In genomic region chr7:132994120-132994519, GRCm38 (mm10) we compare ENCODE assay signal across 10 mouse cellular contexts.
DNase-seq lines count a peak whose midpoint lies in the region; ATAC-seq and TF ChIP-seq lines count a peak whose summit lies in the region.
"Had no signal": no experiment of that assay in that cellular context is flagged by ENCODE, and none has a peak within 500 bp of the region (broad histone marks: within the 10 kb centered on the region; RNA-seq: fewer than 3 reads in every experiment).

No protein-coding gene starts in this region.

- H3K4me3 ChIP-seq in cerebellum, adult 2 months (replicated peaks; ENCODE audit: insufficient read depth, low read depth, low read length): no peak overlapping the region
- no peak overlapping the region for H3K4me3 ChIP-seq in intestine, postnatal 0 days (ENCODE audit: low read depth, low read length)
- no peak overlapping the region for H3K4me3 ChIP-seq in intestine, embryonic 15.5 days (replicated peaks)
- H3K4me3 ChIP-seq in midbrain, embryonic 10.5 days: no peak overlapping the region
- no peak overlapping the region for H3K4me3 ChIP-seq in midbrain, embryonic 11.5 days (ENCODE audit: low read depth, low read length)
- H3K4me3 ChIP-seq: embryonic facial prominence, embryonic 15.5 days had no signal

- no peak for DNase-seq in cerebellum, adult 2 months
- DNase-seq in cerebellum, postnatal 36 days: no peak
- peak; percentile 10 for DNase-seq in midbrain, embryonic 10.5 days (ENCODE audit: low spot score)
- DNase-seq in midbrain, embryonic 11.5 days (ENCODE audit: low spot score, missing footprints): no peak
- no peak for DNase-seq in brain, embryonic 14.5 days (ENCODE audit: low read depth)
- DNase-seq: kidney, adult 18-20 months had no signal

- no peak overlapping the region for H3K4me2 ChIP-seq in intestine, postnatal 0 days (replicated peaks; ENCODE audit: low read depth)
- H3K4me2 ChIP-seq in intestine, embryonic 15.5 days (replicated peaks): no peak overlapping the region
- H3K4me2 ChIP-seq in midbrain, embryonic 11.5 days: no peak overlapping the region
- H3K4me2 ChIP-seq: embryonic facial prominence, embryonic 15.5 days had no signal

- H3K9ac ChIP-seq in intestine, postnatal 0 days (ENCODE audit: low read depth, low read length): no peak overlapping the region
- no peak overlapping the region for H3K9ac ChIP-seq in intestine, embryonic 15.5 days
- H3K9ac ChIP-seq in midbrain, embryonic 11.5 days (ENCODE audit: low read length): no peak overlapping the region
- H3K9ac ChIP-seq: embryonic facial prominence, embryonic 15.5 days had no signal

- no peaks in the 10 kb centered on the region for H3K27me3 ChIP-seq in cerebellum, adult 2 months (ENCODE audit: control insufficient read depth, insufficient read depth, low read length)
- no peaks in the 10 kb centered on the region for H3K27me3 ChIP-seq in intestine, postnatal 0 days (replicated peaks; ENCODE audit: control insufficient read depth, insufficient read depth, low read length)
- no peaks in the 10 kb centered on the region for H3K27me3 ChIP-seq in intestine, embryonic 15.5 days (replicated peaks)
- no peaks in the 10 kb centered on the region for H3K27me3 ChIP-seq in midbrain, embryonic 10.5 days (ENCODE audit: low read depth, poor library complexity, severe bottlenecking)
- H3K27me3 ChIP-seq in midbrain, embryonic 11.5 days (ENCODE audit: control insufficient read depth, insufficient read depth, low read length): no peaks in the 10 kb centered on the region
- H3K27me3 ChIP-seq: embryonic facial prominence, embryonic 15.5 days had no signal

- H3K9me3 ChIP-seq in intestine, postnatal 0 days (ENCODE audit: control insufficient read depth): no peaks in the 10 kb centered on the region
- H3K9me3 ChIP-seq in intestine, embryonic 15.5 days: no peaks in the 10 kb centered on the region
- H3K9me3 ChIP-seq in midbrain, embryonic 10.5 days (replicated peaks): no peaks in the 10 kb centered on the region
- H3K9me3 ChIP-seq in midbrain, embryonic 11.5 days (ENCODE audit: control insufficient read depth, low read length): no peaks in the 10 kb centered on the region
- H3K9me3 ChIP-seq: embryonic facial prominence, embryonic 15.5 days had no signal

- peaks cover 92% of the 10 kb centered on the region for H3K36me3 ChIP-seq in intestine, postnatal 0 days (ENCODE audit: control insufficient read depth, insufficient read depth)
- peaks cover 55% of the 10 kb centered on the region for H3K36me3 ChIP-seq in intestine, embryonic 15.5 days
- H3K36me3 ChIP-seq in midbrain, embryonic 10.5 days: peaks cover 100% of the 10 kb centered on the region
- H3K36me3 ChIP-seq in midbrain, embryonic 11.5 days (ENCODE audit: control insufficient read depth, insufficient read depth, low read length): peaks cover 33% of the 10 kb centered on the region

- peaks cover 8% of the 10 kb centered on the region; the same call in 1 of the 2 replicates for H3K4me1 ChIP-seq in cerebellum, adult 2 months (ENCODE audit: control insufficient read depth, insufficient read depth, low read length)
- no peaks in the 10 kb centered on the region for H3K4me1 ChIP-seq in intestine, postnatal 0 days (replicated peaks; ENCODE audit: control insufficient read depth, insufficient read depth, low read length)
- no peaks in the 10 kb centered on the region for H3K4me1 ChIP-seq in intestine, embryonic 15.5 days (replicated peaks)
- no peaks in the 10 kb centered on the region for H3K4me1 ChIP-seq in midbrain, embryonic 10.5 days
- no peaks in the 10 kb centered on the region for H3K4me1 ChIP-seq in midbrain, embryonic 11.5 days (ENCODE audit: control insufficient read depth, insufficient read depth, low read length)
- H3K4me1 ChIP-seq: embryonic facial prominence, embryonic 15.5 days had no signal

- WGBS in cerebellum, adult 2 months: 79% methylated on average over 8 of the region's 8 CpGs
- 87% methylated on average over 8 of the region's 8 CpGs for WGBS in intestine, postnatal 0 days
- 88% methylated on average over 8 of the region's 8 CpGs for WGBS in intestine, embryonic 15.5 days
- 90% methylated on average over 8 of the region's 8 CpGs for WGBS in midbrain, embryonic 10.5 days
- 90% methylated on average over 8 of the region's 8 CpGs for WGBS in midbrain, embryonic 11.5 days

- no peak for ATAC-seq in intestine, postnatal 0 days
- ATAC-seq in intestine, embryonic 15.5 days: no peak
- ATAC-seq in midbrain, embryonic 11.5 days (ENCODE audit: low FRiP score): no peak
- no peak for ATAC-seq in cerebellum, adult (ENCODE audit: insufficient number of reproducible peaks, low FRiP score, low TSS enrichment)

- H3K27ac ChIP-seq in cerebellum, adult 2 months (ENCODE audit: insufficient read depth, low read length): no peak overlapping the region
- H3K27ac ChIP-seq in intestine, postnatal 0 days (ENCODE audit: low read depth, low read length): no peak overlapping the region
- no peak overlapping the region for H3K27ac ChIP-seq in intestine, embryonic 15.5 days
- no peak overlapping the region for H3K27ac ChIP-seq in midbrain, embryonic 10.5 days (replicated peaks)
- no peak overlapping the region for H3K27ac ChIP-seq in midbrain, embryonic 11.5 days (ENCODE audit: low read depth, low read length)
- H3K27ac ChIP-seq: embryonic facial prominence, embryonic 15.5 days had no signal

- TF ChIP-seq POLR2A in cerebellum, adult 2 months (IDR thresholded peaks at IDR 0.05; ENCODE audit: borderline replicate concordance, insufficient read depth, low read length): no peak
- no peak for TF ChIP-seq POLR2A in brain, embryonic 14.5 days (IDR thresholded peaks at IDR 0.05; ENCODE audit: borderline replicate concordance, extremely low read depth, insufficient read depth, insufficient read length, poor library complexity, severe bottlenecking)

- peak; percentile 49; the same call in 1 of the 2 replicates for TF ChIP-seq CTCF in cerebellum, adult 2 months (IDR thresholded peaks at IDR 0.05; ENCODE audit: borderline replicate concordance, insufficient read depth, low read depth, low read length)
- peak; percentile 53 for TF ChIP-seq CTCF in intestine, postnatal 0 days (IDR thresholded peaks at IDR 0.05; ENCODE audit: low read depth)
- TF ChIP-seq CTCF in brain, embryonic 14.5 days (IDR thresholded peaks at IDR 0.05; ENCODE audit: borderline replicate concordance, extremely low read depth, insufficient read depth, insufficient read length): peak; percentile 37; the same call in 1 of the 2 replicates
